Mouse (Mus musculus) central nervous system, embryonic 18 days (tissue): Measurements from ENCODE around the gene 4921524J17Rik. TPM values are rescaled to one million over a fixed set of nuclear protein-coding genes. Genes with fewer than 3 reads are reported as not detected.

Source experiments
- polyA plus RNA-seq: library from polyadenylated mRNA; depleted of rRNA; stranded (reverse); fragments of >200 nt; gene quantifications from 2 replicates; pipeline ENCODE4 v1.2.3, GENCODE M21; 2012; rRNA removed

Gene 4921524J17Rik
- polyA plus RNA-seq: 29.2 and 31.8 TPM in 2 replicates

DNA sequence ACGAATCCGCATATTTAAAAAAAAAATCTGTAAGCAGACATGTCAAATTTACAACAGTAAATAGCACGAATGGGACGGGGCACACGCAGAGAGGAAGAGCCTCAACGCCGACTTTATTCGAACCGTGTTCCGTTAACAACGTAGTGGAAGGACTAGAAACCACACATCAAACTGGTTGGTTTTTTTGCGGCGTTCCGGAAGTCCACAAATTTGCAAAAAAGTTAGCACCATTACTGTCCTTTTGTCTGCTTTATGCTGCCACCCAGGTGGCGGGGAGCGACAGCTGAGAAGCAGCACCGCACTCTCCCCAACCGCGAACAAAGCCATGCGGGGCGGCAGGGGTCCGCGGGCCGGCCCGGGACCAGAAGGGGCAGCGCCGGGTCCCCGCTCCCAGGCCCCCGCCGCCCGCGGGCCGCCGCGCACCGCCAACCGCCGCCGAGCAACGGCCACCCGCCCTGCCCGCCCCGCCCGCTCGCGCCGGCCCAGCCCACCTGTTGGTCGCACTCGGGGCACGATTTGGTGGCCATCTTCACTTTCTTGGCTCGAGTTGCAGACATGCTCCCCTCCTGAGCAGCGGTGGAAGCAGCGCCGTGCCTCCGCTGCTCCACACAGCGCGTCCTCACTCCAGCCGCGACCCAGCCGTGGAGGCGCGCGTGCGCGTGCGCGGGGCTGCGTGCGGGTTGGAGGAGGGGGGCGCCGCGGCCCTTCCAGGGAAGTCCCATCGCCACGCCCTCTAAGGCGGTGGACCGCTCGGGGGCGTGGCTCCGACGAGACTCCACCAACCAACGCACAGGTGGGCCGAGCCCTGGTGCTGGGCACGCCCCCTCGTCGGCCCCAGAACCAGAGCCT lies at the start of gene 4921524J17Rik:
TSS of gene 4921524J17Rik (minus strand) at position 666 of the 849 bp plus-strand sequence.

GRCm38 (mm10) chr8:85386205-85386604 lies 46.4 kb downstream of the 4921524J17Rik start, which contains the start of gene Mylk3:
Gene Mylk3 (minus strand): TSS chr8:85386345.

Other genes with a start within 250 kb of the 4921524J17Rik start
- not detected in 2 replicates for gene Olfr371, start 206.8 kb downstream of the 4921524J17Rik start, polyA plus RNA-seq
- gene Orc6, start 133.2 kb downstream of the 4921524J17Rik start, polyA plus RNA-seq: 76.3 and 77.4 TPM in 2 replicates
- 98.5 and 106 TPM in 2 replicates for gene Vps35, start 133.0 kb downstream of the 4921524J17Rik start, polyA plus RNA-seq
- 0.05 and 0.11 TPM in 2 replicates for gene Mylk3, start 46.5 kb downstream of the 4921524J17Rik start, polyA plus RNA-seq
- 33.1 and 37.2 TPM in 2 replicates for gene Gpt2, start 59.7 kb upstream of the 4921524J17Rik start, polyA plus RNA-seq
- gene Dnaja2, start 122.5 kb upstream of the 4921524J17Rik start, polyA plus RNA-seq: 63.7 and 64.6 TPM in 2 replicates